15 mouse cellular contexts compared by ENCODE assay signal in the genomic region with DNA sequence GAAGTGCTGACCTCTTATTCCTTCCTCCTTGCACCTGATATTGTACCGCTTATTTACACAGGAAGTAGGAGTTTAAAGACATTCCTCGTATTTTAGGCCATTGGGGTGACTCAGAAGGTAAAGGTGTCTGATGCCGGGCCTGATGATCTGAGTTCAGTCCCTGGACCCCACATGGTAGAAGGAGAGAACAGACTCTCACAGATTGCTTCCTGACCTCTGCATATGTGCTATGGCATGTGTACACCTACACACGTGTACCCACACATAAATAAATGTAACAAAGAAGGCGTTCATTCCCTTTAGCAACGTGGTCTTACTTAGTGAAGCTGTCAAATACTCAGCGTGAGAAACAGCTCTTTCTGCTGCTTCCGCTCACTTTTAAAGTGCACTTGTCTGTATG.
"Had no signal": no experiment of that assay in that cellular context is flagged by ENCODE, and none has a peak within 500 bp of the region (broad histone marks: within the 10 kb centered on the region; RNA-seq: fewer than 3 reads in every experiment).

No protein-coding gene starts in this region.

- H3K36me3 ChIP-seq: kidney, embryonic 15.5 days; limb, embryonic 13.5 days; midbrain, embryonic 10.5 days had no signal

- H3K27ac ChIP-seq: hindbrain, embryonic 14.5 days; kidney, embryonic 15.5 days; limb, embryonic 13.5 days; midbrain, embryonic 10.5 days had no signal

- H3K4me3 ChIP-seq: kidney, embryonic 15.5 days; limb, embryonic 13.5 days; midbrain, embryonic 10.5 days had no signal

- H3K4me2 ChIP-seq: hindbrain, embryonic 14.5 days; kidney, embryonic 15.5 days; lung, embryonic 14.5 days had no signal

- H3K27me3 ChIP-seq: kidney, embryonic 15.5 days; limb, embryonic 13.5 days had no signal

- H3K9ac ChIP-seq: hindbrain, embryonic 14.5 days; kidney, embryonic 15.5 days; limb, embryonic 13.5 days; lung, embryonic 14.5 days had no signal

- H3K9me3 ChIP-seq: kidney, embryonic 15.5 days; limb, embryonic 13.5 days; midbrain, embryonic 10.5 days had no signal

- DNase-seq: kidney, adult 2 months; kidney, postnatal 14 days; lung, embryonic 14.5 days; lung, postnatal 10 days; lung, postnatal 4 days; retina, postnatal 1 day; right cerebral cortex, postnatal 4 days; spleen, adult 18-20 months; thymus, adult 18-20 months; thymus, postnatal 14 days had no signal

- ATAC-seq: midbrain, embryonic 16.5 days had no signal
